Mouse (Mus musculus) neural tube, embryonic 11.5 days (tissue): ENCODE data around the gene Idh3b. TPM values are rescaled to one million over a fixed set of nuclear protein-coding genes. Genes with fewer than 3 reads are reported as not detected.

Source experiments
- ATAC-seq: fragments of 200-750 bp; cut with Nextera tagmentation; 2 replicates; pipeline ENCODE4 v1.8.0; 2017; ENCODE audit warnings: moderate number of reproducible peaks, mild to moderate bottlenecking, moderate TSS enrichment, moderate library complexity; ENCODE audit not compliant: insufficient read depth, low FRiP score, low TSS enrichment
- DNase-seq: peaks from one replicate; pipeline ENCODE4 v3.0.0-alpha.2; 2015; ENCODE audit warnings: low spot score
- H3K27ac ChIP-seq: fragments of 300-500 bp; sonication (generic); 2 replicates; pipeline ENCODE4 v1.5.1; 2014; ENCODE audit warnings: low read depth, mild to moderate bottlenecking, low read length
- H3K27me3 ChIP-seq: fragments of 300-500 bp; sonication (generic); 2 replicates; pipeline ENCODE4 v1.6.1; 2014; ENCODE audit warnings: mild to moderate bottlenecking, low read length, mixed read lengths; ENCODE audit not compliant: control insufficient read depth, insufficient read depth
- H3K36me3 ChIP-seq: fragments of 300-500 bp; sonication (generic); 2 replicates; pipeline ENCODE4 v1.6.1; 2014; ENCODE audit warnings: mild to moderate bottlenecking, low read length, moderate library complexity, mixed read lengths; ENCODE audit not compliant: control insufficient read depth, insufficient read depth
- H3K4me1 ChIP-seq: fragments of 300-500 bp; sonication (generic); 2 replicates; pipeline ENCODE4 v1.6.1; 2014; ENCODE audit warnings: low read length, mixed read lengths; ENCODE audit not compliant: control insufficient read depth, insufficient read depth
- H3K4me2 ChIP-seq: fragments of 300-500 bp; sonication (generic); 2 replicates; pipeline ENCODE4 v1.6.1; 2014; ENCODE audit warnings: low read depth, mild to moderate bottlenecking, moderate library complexity
- H3K4me3 ChIP-seq: fragments of 300-500 bp; sonication (generic); 2 replicates; pipeline ENCODE4 v1.5.1; 2014; ENCODE audit warnings: low read depth, low read length
- H3K9ac ChIP-seq: fragments of 300-500 bp; sonication (generic); 2 replicates; pipeline ENCODE4 v1.6.1; 2014; ENCODE audit warnings: mild to moderate bottlenecking, low read length
- H3K9me3 ChIP-seq: fragments of 300-500 bp; sonication (generic); 2 replicates; pipeline ENCODE4 v1.6.1; 2016; ENCODE audit warnings: low read length; ENCODE audit not compliant: control insufficient read depth
- WGBS: fragments of 180-500 bp; shearing (Covaris S2); extraction: QIAGEN DNeasy Blood & Tissue Kit; methylation state at CpG from one replicate; pipeline ENCODE4 v1.1.7; 2014; 5-methylcytosine and 5-hydroxymethylcytosine counted together
- polyA plus RNA-seq: library from polyadenylated mRNA; unstranded; fragments of >200 nt; fragmentation: Nextera tagmentation; extraction: Ambion mirVana; gene quantifications from 2 replicates; pipeline ENCODE4 v1.2.1, GENCODE M21; 2014

The Idh3b gene
- polyA plus RNA-seq, 1 experiment from 2014 or later, result 149 TPM

GRCm38 (mm10) chr2:130274862-130275261 is 9.5 kb downstream of the Idh3b start:
- H3K4me1 ChIP-seq, result peaks cover 6% of the 10 kb centered on the region; the same call in 1 of the 2 replicates
- DNase-seq (no peak), ATAC-seq (no peak)
- peak overlapping the region; percentile 79 for H3K4me2 ChIP-seq
- peak overlapping the region; percentile 94 for H3K4me3 ChIP-seq
- WGBS, result 1% methylated on average over 10 of the region's 10 CpGs
- H3K27me3 ChIP-seq, result no peaks in the 10 kb centered on the region
- peaks cover 14% of the 10 kb centered on the region for H3K36me3 ChIP-seq
- no peaks in the 10 kb centered on the region for H3K9me3 ChIP-seq
- H3K27ac ChIP-seq, result no peak overlapping the region; the same call in 1 of the 2 replicates
- peak overlapping the region; percentile 87 for H3K9ac ChIP-seq

GRCm38 (mm10) chr2:130274149-130274861 is 10.0 kb downstream of the Idh3b start, which contains the start of gene Nop56:
Nop56 (plus strand) TSS chr2:130274430.
- WGBS, result under 1% methylated on average over 68 of the region's 68 CpGs
- Histone ChIP-seq H3K27ac (peak within 1 kb of the TSS; percentile 89), H3K4me3 (peak within 1 kb of the TSS; percentile 94), H3K27me3 (no peaks in the 10 kb centered on the region), H3K9me3 (no peaks in the 10 kb centered on the region), H3K9ac (peak within 1 kb of the TSS; percentile 87), H3K36me3 (peaks cover 14% of the 10 kb centered on the region), H3K4me1 (peaks cover 6% of the 10 kb centered on the region; the same call in 1 of the 2 replicates), H3K4me2 (peak within 1 kb of the TSS; percentile 79)
- ATAC-seq (peak; percentile 96), DNase-seq (peak; percentile 99)

- DNase-seq (no peak), ATAC-seq (peak; percentile 22; the same call in 1 of the 2 replicates)
- Histone ChIP-seq H3K4me1 (peaks cover 6% of the 10 kb centered on the region; the same call in 1 of the 2 replicates), H3K9ac (peak overlapping the region; percentile 87), H3K27me3 (no peaks in the 10 kb centered on the region), H3K4me3 (peak overlapping the region; percentile 94), H3K36me3 (peaks cover 14% of the 10 kb centered on the region), H3K9me3 (no peaks in the 10 kb centered on the region), H3K27ac (peak overlapping the region; percentile 47; the same call in 1 of the 2 replicates), H3K4me2 (peak overlapping the region; percentile 79)
- 2% methylated on average over 14 of the region's 14 CpGs for WGBS
Observed at GRCm38 (mm10) chr2:130273732-130274131, 10.6 kb downstream of the Idh3b start.

GRCm38 (mm10) chr2:130268074-130268473 is 16.3 kb downstream of the Idh3b start:
- Histone ChIP-seq H3K27ac (no peak overlapping the region), H3K36me3 (no peaks in the 10 kb centered on the region), H3K4me3 (no peak overlapping the region), H3K4me2 (no peak overlapping the region), H3K9ac (no peak overlapping the region), H3K27me3 (no peaks in the 10 kb centered on the region), H3K9me3 (no peaks in the 10 kb centered on the region), H3K4me1 (no peaks in the 10 kb centered on the region)
- DNase-seq, result no peak
- WGBS, result 72% methylated on average over 7 of the region's 7 CpGs
- ATAC-seq, result no peak

GRCm38 (mm10) chr2:130265520-130265919 is 18.8 kb downstream of the Idh3b start:
- H3K4me3 ChIP-seq, result no peak overlapping the region
- DNase-seq (no peak), ATAC-seq (no peak)
- H3K27me3 ChIP-seq, result no peaks in the 10 kb centered on the region
- H3K4me2 ChIP-seq, result no peak overlapping the region
- H3K36me3 ChIP-seq, result no peaks in the 10 kb centered on the region
- no peaks in the 10 kb centered on the region for H3K4me1 ChIP-seq
- WGBS, result 97% methylated on average over 1 of the region's 1 CpGs
- H3K9me3 ChIP-seq, result no peaks in the 10 kb centered on the region
- H3K9ac ChIP-seq, result no peak overlapping the region
- H3K27ac ChIP-seq, result no peak overlapping the region

- 87% methylated on average over 2 of the region's 2 CpGs for WGBS
- Histone ChIP-seq H3K27me3 (no peaks in the 10 kb centered on the region), H3K36me3 (no peaks in the 10 kb centered on the region), H3K27ac (no peak overlapping the region), H3K9ac (no peak overlapping the region), H3K4me3 (no peak overlapping the region), H3K4me1 (no peaks in the 10 kb centered on the region), H3K9me3 (no peaks in the 10 kb centered on the region), H3K4me2 (no peak overlapping the region)
- no peak for ATAC-seq
- DNase-seq, result no peak
Observed at GRCm38 (mm10) chr2:130262398-130262797, 21.9 kb downstream of the Idh3b start.

GRCm38 (mm10) chr2:130261914-130262313 is 22.4 kb downstream of the Idh3b start:
- no peaks in the 10 kb centered on the region for H3K27me3 ChIP-seq
- no peaks in the 10 kb centered on the region for H3K9me3 ChIP-seq
- no peaks in the 10 kb centered on the region for H3K4me1 ChIP-seq
- no peak overlapping the region for H3K4me2 ChIP-seq
- H3K27ac ChIP-seq, result no peak overlapping the region
- H3K4me3 ChIP-seq, result no peak overlapping the region
- DNase-seq (no peak), ATAC-seq (no peak)
- H3K36me3 ChIP-seq, result no peaks in the 10 kb centered on the region
- H3K9ac ChIP-seq, result no peak overlapping the region
- 93% methylated on average over 2 of the region's 2 CpGs for WGBS

- ATAC-seq (no peak), DNase-seq (no peak)
- H3K4me1 ChIP-seq, result no peaks in the 10 kb centered on the region
- no peak overlapping the region for H3K27ac ChIP-seq
- H3K4me3 ChIP-seq, result no peak overlapping the region
- no peaks in the 10 kb centered on the region for H3K36me3 ChIP-seq
- no peak overlapping the region for H3K4me2 ChIP-seq
- 84% methylated on average over 4 of the region's 4 CpGs for WGBS
- no peak overlapping the region for H3K9ac ChIP-seq
- H3K9me3 ChIP-seq, result no peaks in the 10 kb centered on the region
- no peaks in the 10 kb centered on the region for H3K27me3 ChIP-seq
Observed at GRCm38 (mm10) chr2:130260822-130261221, 23.5 kb downstream of the Idh3b start.

- Histone ChIP-seq H3K4me2 (no peak overlapping the region), H3K27ac (no peak overlapping the region), H3K4me1 (no peaks in the 10 kb centered on the region), H3K9me3 (no peaks in the 10 kb centered on the region), H3K4me3 (no peak overlapping the region), H3K36me3 (no peaks in the 10 kb centered on the region), H3K27me3 (no peaks in the 10 kb centered on the region), H3K9ac (no peak overlapping the region)
- no peak for ATAC-seq
- 71% methylated on average over 4 of the region's 4 CpGs for whole genome bisulfite sequencing
- DNase-seq, result no peak
Observed at GRCm38 (mm10) chr2:130256762-130257161, 27.6 kb downstream of the Idh3b start.
